Mouse (Mus musculus) hindbrain, embryonic 10.5 days (tissue): ENCODE data around the gene Dync1i2. TPM values are rescaled to one million over a fixed set of nuclear protein-coding genes. Genes with fewer than 3 reads are reported as not detected.

Source experiments
- DNase-seq: peaks from one replicate; pipeline ENCODE4 v3.0.0-alpha.2; 2017; ENCODE audit warnings: low spot score
- H3K27ac ChIP-seq: fragments of 300-500 bp; sonication (generic); 2 replicates; pipeline ENCODE4 v1.5.1; 2016; ENCODE audit warnings: mild to moderate bottlenecking, moderate library complexity
- H3K27me3 ChIP-seq: fragments of 300-500 bp; sonication (generic); 2 replicates; pipeline ENCODE4 v1.6.1; 2016; ENCODE audit warnings: mild to moderate bottlenecking; ENCODE audit not compliant: poor library complexity, insufficient read depth, severe bottlenecking
- H3K36me3 ChIP-seq: fragments of 300-500 bp; sonication (generic); 2 replicates; pipeline ENCODE4 v1.6.1; 2016; ENCODE audit warnings: mild to moderate bottlenecking, moderate library complexity
- H3K4me1 ChIP-seq: fragments of 300-500 bp; sonication (generic); replicated peaks from 2 replicates; pipeline ENCODE4 v1.6.1; 2016; ENCODE audit warnings: mild to moderate bottlenecking
- H3K4me3 ChIP-seq: fragments of 300-500 bp; sonication (generic); 2 replicates; pipeline ENCODE4 v1.5.1; 2016; ENCODE audit warnings: mild to moderate bottlenecking, moderate library complexity
- H3K9me3 ChIP-seq: fragments of 300-500 bp; sonication (generic); 2 replicates; pipeline ENCODE4 v1.6.1; 2016; ENCODE audit warnings: mild to moderate bottlenecking, moderate library complexity
- WGBS: fragments of 180-500 bp; shearing (Covaris S2); methylation state at CpG from one replicate; pipeline ENCODE4 v1.1.7; 2016; 5-methylcytosine and 5-hydroxymethylcytosine counted together
- polyA plus RNA-seq: library from polyadenylated mRNA; unstranded; fragments of >200 nt; fragmentation: Nextera tagmentation; extraction: Ambion mirVana; gene quantifications from 2 replicates; pipeline ENCODE4 v1.2.1, GENCODE M21; 2016

The Dync1i2 gene
- polyA plus RNA-seq, 1 experiment from 2014 or later = 116 TPM

DNA sequence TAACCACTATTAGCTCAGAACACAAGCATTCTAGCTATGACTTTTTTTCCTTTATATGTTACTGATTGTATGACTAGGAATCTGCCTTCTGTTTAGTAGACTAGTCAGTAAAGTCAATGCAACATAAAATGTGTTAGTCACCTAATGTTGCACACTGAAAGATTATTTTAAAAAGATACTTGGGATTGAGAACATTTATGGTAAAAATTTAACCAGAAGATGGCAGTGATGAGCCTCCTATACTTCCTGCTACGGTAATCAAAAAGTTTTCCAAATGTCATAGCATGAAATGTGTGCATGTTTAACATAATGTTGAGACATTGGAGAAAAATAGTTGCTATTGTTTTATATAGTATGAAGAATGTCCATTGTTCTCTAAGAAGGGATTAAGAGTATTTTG lies 15.9 kb downstream of the Dync1i2 start:
- no peak for DNase-seq
- H3K36me3 ChIP-seq = peaks cover 66% of the 10 kb centered on the region
- H3K27ac ChIP-seq = no peak overlapping the region
- H3K9me3 ChIP-seq = no peaks in the 10 kb centered on the region
- 69% methylated on average over 1 of the region's 1 CpGs for WGBS
- H3K4me3 ChIP-seq = no peak overlapping the region
- H3K27me3 ChIP-seq = no peaks in the 10 kb centered on the region
- H3K4me1 ChIP-seq = no peaks in the 10 kb centered on the region

DNA sequence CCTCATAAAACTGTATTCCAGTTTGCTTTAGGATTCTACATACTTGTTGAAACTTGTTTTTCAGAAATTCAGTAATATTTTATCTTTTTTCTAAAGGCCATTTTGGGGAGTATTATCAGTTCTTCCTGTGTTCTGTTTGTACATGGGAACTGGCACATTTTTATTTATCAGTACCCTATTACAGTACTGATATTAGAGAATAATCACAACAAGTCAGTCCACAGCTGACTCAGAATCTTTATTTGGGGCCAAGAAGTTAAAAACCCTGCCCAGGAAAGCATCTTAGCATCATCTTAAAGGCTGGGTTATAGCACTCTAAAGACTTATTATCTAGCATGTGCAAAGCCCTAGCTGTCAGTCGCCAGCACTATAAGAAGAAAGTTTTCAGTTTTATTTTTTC lies 18.1 kb downstream of the Dync1i2 start:
- no peak overlapping the region for H3K4me3 ChIP-seq

DNA sequence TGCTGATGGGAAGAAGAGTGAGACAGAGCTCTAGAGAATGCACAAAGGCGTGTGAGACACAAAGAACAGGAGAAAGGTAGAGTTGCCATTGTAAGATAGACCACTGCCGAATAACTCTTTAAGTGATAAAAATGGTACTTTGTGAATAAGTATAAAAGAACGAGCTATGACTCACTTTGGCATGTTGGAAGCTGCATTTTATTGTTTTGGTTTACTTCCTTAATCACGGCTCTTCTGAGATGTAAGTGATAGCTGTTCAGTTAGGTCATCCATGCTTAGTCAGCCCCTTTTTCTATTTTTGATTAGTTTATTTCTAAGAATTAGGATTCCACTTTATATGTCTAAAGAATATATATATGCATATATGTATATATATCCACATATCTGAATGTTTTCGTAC lies 20.4 kb downstream of the Dync1i2 start:
- 95% methylated on average over 5 of the region's 5 CpGs for WGBS
- DNase-seq = no peak
- Histone ChIP-seq H3K27ac (no peak overlapping the region), H3K4me1 (no peaks in the 10 kb centered on the region), H3K4me3 (no peak overlapping the region), H3K9me3 (no peaks in the 10 kb centered on the region), H3K27me3 (no peaks in the 10 kb centered on the region), H3K36me3 (peaks cover 55% of the 10 kb centered on the region)

More for the DNA sequence above, 18.1 kb downstream of the Dync1i2 start:
- H3K27me3 ChIP-seq = no peaks in the 10 kb centered on the region
- DNase-seq = no peak
- WGBS = 93% methylated on average over 1 of the region's 1 CpGs
- H3K4me1 ChIP-seq = no peaks in the 10 kb centered on the region
- no peaks in the 10 kb centered on the region for H3K9me3 ChIP-seq
- H3K27ac ChIP-seq = no peak overlapping the region
- peaks cover 50% of the 10 kb centered on the region for H3K36me3 ChIP-seq

DNA sequence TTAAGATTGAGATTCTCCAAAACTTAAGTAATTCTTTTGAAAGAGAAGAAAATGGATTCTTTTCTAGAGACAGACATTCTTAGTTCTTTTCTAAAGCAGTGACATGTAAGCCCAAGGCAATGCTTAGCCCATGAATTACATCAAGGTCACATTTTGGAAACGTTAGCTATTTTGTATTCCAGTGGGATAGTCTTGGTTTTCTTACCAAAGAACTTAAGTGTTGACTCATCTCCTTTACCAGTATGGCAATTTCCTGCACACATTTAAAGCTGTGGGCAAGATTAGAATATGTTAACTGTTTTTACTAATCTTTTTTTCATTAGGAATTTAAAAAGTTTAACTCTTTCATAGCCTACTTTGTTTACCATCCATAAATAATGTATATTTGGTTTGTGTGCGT lies 21.5 kb downstream of the Dync1i2 start:
- Histone ChIP-seq H3K4me1 (no peaks in the 10 kb centered on the region), H3K9me3 (no peaks in the 10 kb centered on the region), H3K27ac (no peak overlapping the region), H3K4me3 (no peak overlapping the region), H3K36me3 (peaks cover 59% of the 10 kb centered on the region), H3K27me3 (no peaks in the 10 kb centered on the region)
- 89% methylated on average over 2 of the region's 2 CpGs for WGBS
- no peak for DNase-seq

DNA sequence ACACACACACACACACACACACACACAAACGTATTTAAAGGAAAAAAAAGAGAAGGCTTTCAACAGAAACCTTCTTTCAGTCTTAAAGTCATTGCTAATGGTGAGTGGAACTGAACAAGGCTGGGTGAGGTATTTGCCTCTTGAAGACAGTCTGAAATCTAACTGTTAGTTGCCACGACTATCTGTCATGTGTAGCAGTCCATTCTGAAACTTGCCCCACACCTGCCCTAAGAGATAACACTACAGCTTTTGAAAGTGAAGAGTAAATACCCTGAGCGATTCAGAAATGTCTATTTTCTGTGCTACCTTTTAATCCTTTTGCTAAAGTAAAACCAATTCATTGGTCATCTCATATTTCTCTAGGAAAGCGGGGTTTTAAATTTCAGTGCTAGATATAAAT lies 23.9 kb downstream of the Dync1i2 start:
- H3K4me3 ChIP-seq = no peak overlapping the region
- WGBS = 88% methylated on average over 4 of the region's 4 CpGs
- no peaks in the 10 kb centered on the region for H3K27me3 ChIP-seq
- no peaks in the 10 kb centered on the region for H3K4me1 ChIP-seq
- no peak for DNase-seq
- H3K36me3 ChIP-seq = peaks cover 62% of the 10 kb centered on the region
- H3K27ac ChIP-seq = no peak overlapping the region
- no peaks in the 10 kb centered on the region for H3K9me3 ChIP-seq

DNA sequence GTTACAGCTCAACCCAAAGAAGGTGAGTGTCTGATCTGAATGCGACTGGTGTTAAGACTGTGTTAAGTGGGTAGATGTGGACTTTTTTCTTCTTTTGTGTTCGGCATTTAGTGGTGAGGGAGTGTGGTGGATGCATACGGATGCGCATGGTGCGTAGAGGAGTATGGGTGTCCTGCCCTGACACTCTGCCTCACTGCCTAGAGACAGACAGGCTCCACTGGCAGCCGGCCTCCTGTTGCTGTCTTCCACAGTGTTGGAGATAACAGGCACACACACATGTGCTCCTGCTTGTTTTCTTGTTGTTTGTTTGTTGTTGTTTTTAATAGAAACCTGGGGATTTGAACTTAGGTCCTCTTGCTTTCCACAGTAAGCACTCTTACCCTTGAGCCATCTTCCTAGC lies 24.5 kb downstream of the Dync1i2 start:
- Histone ChIP-seq H3K4me3 (no peak overlapping the region), H3K27ac (no peak overlapping the region), H3K27me3 (no peaks in the 10 kb centered on the region), H3K36me3 (peaks cover 68% of the 10 kb centered on the region), H3K9me3 (no peaks in the 10 kb centered on the region), H3K4me1 (no peaks in the 10 kb centered on the region)
- no peak for DNase-seq
- 92% methylated on average over 6 of the region's 6 CpGs for WGBS

DNA sequence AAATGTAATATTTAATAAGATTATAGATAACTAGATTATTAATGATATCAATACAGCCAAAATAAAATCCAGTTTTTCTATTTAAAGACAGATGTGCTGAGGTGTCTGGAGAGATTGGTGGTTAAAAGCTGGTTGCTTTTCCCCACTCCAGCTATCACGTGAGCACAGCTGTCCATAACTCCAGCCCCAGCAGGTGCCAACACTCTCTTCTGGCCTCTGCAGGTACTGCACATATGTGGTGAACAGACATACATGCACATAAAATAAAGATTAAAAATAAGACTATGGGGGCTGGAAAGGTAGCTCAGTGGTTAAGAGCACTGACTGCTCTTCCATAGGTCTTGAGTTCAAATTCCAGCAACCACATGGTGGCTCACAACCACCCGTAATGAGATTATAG lies 30.0 kb downstream of the Dync1i2 start:
- no peak for DNase-seq
- Histone ChIP-seq H3K9me3 (no peaks in the 10 kb centered on the region), H3K36me3 (peaks cover 79% of the 10 kb centered on the region), H3K27me3 (no peaks in the 10 kb centered on the region), H3K27ac (no peak overlapping the region), H3K4me3 (no peak overlapping the region), H3K4me1 (no peaks in the 10 kb centered on the region)
- 96% methylated on average over 2 of the region's 2 CpGs for WGBS

DNA sequence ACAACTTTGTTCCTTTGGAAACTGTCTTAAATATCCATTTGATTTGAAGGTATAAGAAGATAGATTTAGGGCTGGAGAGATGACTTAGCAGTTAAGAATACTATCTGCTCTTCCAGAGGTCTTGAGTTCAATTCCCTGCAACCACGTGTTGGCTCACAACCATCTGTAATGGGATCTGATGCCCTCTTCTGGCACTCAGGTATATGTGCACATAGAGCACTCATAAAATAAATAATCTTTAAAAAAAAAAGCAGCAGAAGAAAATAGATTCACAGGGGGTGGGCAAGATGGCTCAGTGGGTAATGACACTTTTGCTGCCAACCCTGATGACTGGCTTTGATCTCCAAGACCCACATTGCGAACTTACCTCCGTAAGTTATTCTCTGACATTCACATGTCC lies 30.7 kb downstream of the Dync1i2 start:
- H3K36me3 ChIP-seq = peaks cover 79% of the 10 kb centered on the region
- no peaks in the 10 kb centered on the region for H3K9me3 ChIP-seq
- 89% methylated on average over 3 of the region's 3 CpGs for WGBS
- no peaks in the 10 kb centered on the region for H3K27me3 ChIP-seq
- no peak overlapping the region for H3K4me3 ChIP-seq
- no peak overlapping the region for H3K27ac ChIP-seq
- H3K4me1 ChIP-seq = no peaks in the 10 kb centered on the region
- no peak for DNase-seq

DNA sequence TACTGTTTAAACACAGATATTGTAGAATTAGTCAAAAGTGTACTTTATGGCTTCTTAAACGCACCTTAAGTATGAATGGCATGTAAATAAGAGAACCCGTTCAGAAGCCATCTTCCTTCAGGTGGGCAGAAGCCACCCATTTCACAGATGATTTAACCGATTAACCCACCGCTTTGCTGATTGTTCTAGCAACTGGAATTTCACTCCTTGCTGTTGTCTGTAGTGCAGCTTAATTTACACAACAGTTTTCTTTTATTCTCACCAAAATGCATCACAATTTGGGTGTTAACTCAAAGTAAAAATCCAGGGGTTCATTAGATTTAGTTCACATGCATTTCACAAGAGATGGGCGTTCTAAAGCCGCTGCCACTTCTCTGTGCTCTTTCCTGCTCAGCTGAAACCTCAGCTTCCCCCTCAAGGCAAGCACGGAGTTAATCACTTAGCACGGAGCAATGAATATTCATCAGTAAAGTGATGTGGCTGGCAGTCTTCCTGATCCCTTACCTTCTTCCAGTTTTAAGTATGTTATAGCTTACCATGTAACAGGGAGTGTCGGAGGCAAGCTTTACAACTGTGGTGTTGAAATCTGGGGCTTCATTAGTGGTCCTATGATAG lies 31.7 kb downstream of the Dync1i2 start:
- no peaks in the 10 kb centered on the region for H3K9me3 ChIP-seq
- DNase-seq = no peak
- no peak overlapping the region for H3K27ac ChIP-seq
- H3K36me3 ChIP-seq = peaks cover 77% of the 10 kb centered on the region
- H3K4me3 ChIP-seq = no peak overlapping the region
- H3K4me1 ChIP-seq = no peaks in the 10 kb centered on the region
- WGBS = 82% methylated on average over 9 of the region's 9 CpGs
- H3K27me3 ChIP-seq = no peaks in the 10 kb centered on the region

DNA sequence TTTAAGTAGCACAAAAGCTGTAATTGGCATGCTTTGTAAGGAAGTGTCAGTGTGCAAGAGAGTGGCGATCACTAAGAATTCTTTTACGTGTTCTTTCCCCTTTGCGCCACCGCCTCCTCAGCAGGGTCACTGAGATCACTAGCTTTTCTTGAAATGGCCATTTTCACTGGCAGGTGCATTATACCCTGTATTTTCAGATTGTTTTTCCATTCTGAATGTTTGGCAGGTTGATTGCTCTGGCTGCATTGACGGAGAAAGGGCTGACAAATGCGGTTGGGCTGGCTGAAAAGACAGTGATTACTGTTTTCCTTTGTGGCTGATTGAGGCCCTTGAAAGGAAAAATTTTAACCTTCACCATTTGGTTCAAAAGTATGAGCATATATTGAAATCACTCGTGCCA lies 33.3 kb downstream of the Dync1i2 start:
- WGBS = 80% methylated on average over 7 of the region's 7 CpGs
- Histone ChIP-seq H3K4me1 (no peaks in the 10 kb centered on the region), H3K27me3 (no peaks in the 10 kb centered on the region), H3K27ac (no peak overlapping the region), H3K4me3 (no peak overlapping the region), H3K9me3 (no peaks in the 10 kb centered on the region), H3K36me3 (peaks cover 75% of the 10 kb centered on the region)
- no peak for DNase-seq

DNA sequence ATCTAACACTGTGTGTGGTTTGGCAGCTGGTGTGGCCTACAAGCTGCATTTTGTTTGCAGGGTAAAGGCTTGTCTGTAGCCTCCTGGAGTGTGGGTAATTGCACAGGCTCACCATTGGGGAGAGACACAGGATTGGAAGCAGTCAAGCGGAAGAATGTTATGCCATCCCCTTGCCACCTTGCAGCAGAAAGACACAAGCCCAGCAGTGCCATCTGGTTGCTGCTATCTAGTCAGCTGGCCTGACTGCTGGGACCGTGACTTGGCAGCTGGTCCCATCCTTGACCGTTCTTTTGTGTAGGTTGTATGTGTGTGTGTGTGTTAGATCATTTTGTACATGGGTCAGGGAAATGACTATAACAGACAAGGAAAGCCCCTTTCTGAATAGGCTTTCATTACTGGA lies 33.9 kb downstream of the Dync1i2 start:
- Histone ChIP-seq H3K27ac (peak overlapping the region; percentile 23; the same call in 1 of the 2 replicates), H3K4me3 (no peak overlapping the region), H3K9me3 (no peaks in the 10 kb centered on the region), H3K4me1 (no peaks in the 10 kb centered on the region), H3K36me3 (peaks cover 75% of the 10 kb centered on the region), H3K27me3 (no peaks in the 10 kb centered on the region)
- 87% methylated on average over 3 of the region's 3 CpGs for WGBS
- DNase-seq = no peak

DNA sequence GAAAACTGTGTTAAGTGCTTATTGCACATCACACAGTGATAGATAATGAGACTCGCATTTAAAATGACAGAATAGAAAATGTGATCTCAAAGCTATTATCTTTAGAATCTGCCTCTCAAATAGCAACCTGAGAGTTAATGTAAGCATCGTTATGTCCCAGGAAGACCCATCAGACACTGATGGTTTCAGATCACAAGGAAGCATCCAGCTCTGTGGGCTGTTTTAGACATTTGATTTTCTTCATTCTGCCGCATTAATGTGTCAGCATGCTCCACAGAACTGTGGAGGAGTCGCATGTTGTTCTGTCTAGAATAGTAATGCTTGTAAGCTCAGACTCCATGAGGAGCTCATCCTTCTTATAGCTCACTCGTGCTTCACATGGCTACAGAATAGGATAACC lies 34.6 kb downstream of the Dync1i2 start:
- Histone ChIP-seq H3K4me1 (no peaks in the 10 kb centered on the region), H3K9me3 (no peaks in the 10 kb centered on the region), H3K4me3 (no peak overlapping the region), H3K36me3 (peaks cover 75% of the 10 kb centered on the region), H3K27me3 (no peaks in the 10 kb centered on the region), H3K27ac (no peak overlapping the region)
- no peak for DNase-seq
- 94% methylated on average over 5 of the region's 5 CpGs for WGBS

DNA sequence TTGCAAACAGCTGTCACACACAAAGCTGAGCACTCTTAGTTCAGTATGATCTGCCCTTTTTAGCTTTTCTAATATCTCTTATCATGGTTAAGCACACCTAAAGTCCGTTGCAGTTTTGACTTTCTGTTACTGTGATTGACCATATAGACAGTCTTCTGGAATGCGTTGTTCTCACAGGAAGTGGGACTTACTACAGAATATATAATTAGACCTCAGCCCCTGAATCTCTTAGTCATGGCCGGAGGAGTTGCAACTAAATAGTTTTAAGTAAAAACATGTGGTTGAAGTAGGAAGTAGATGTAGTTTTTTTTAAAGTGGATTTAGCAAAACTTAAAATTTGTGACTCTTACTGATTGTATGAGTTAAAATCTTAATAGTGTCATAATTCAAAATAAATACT lies 36.6 kb downstream of the Dync1i2 start:
- no peak for DNase-seq
- 89% methylated on average over 3 of the region's 3 CpGs for WGBS

DNA sequence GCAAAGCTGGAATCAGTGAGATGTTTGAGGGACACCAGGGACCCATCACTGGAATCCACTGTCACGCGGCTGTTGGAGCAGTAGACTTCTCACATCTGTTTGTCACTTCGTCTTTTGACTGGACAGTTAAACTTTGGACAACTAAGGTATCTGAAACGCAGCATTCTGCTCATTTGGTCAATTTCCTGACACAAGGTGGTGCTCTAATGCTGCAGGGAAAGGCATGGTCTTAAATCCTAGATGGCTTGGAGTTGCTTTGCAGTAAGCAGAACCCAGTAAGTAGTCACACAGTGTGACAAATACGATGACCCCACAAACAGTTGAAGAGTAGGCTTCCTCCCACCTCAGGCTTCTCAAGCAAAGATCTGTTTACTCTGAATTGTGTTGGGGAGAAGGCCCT lies 39.3 kb downstream of the Dync1i2 start:
- peaks cover 91% of the 10 kb centered on the region for H3K36me3 ChIP-seq
- no peaks in the 10 kb centered on the region for H3K27me3 ChIP-seq
- 82% methylated on average over 5 of the region's 5 CpGs for WGBS
- no peaks in the 10 kb centered on the region for H3K9me3 ChIP-seq
- DNase-seq = no peak
- no peaks in the 10 kb centered on the region for H3K4me1 ChIP-seq
- H3K4me3 ChIP-seq = no peak overlapping the region
- H3K27ac ChIP-seq = no peak overlapping the region

More for the DNA sequence above, 36.6 kb downstream of the Dync1i2 start:
- Histone ChIP-seq H3K36me3 (peaks cover 79% of the 10 kb centered on the region), H3K9me3 (no peaks in the 10 kb centered on the region), H3K27me3 (no peaks in the 10 kb centered on the region), H3K4me1 (no peaks in the 10 kb centered on the region), H3K4me3 (no peak overlapping the region), H3K27ac (no peak overlapping the region)
